In the genomic region with DNA sequence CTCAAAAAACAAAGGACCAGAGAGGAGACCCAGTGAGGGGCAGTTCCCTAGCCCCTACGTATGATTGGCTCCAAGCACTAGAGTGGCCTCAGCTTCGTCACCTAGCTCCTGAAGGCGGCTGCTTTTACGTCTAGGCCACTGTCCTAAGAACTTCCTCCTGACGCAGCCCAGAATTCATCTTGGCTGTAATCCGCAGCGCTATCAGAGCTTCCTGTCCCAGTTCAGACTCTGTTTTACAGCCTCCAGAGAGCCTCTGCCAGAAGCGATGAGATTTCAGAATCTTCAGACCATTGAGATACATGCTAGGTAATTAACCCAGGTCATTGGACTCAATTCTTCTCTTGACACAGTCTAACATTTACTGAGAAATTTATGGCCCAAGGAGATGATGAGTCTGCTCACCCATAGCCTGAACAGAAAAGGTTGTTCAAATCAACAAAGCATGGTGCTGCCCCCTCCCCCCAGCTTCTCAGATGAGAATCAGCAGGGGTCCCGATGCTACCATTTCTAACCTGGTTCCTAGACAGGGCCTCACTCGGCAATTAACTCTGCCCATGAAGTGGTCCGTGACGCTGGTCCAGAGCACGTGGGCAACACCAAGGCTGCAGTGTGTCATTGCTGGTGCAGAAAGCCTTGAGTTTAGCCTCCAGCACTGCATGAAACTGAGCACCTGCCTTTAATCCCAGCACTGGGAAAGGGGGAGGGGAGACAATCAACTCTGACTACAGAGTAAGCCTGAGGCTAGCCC, we compare ENCODE assay signal across 11 mouse cellular contexts. TPM values are rescaled to one million over a fixed set of nuclear protein-coding genes. Genes with fewer than 3 reads are reported as not detected.
DNase-seq lines count a peak whose midpoint lies in the region; ATAC-seq lines count a peak whose summit lies in the region.
"Had no signal": no experiment of that assay in that cellular context is flagged by ENCODE, and none has a peak within 500 bp of the region (broad histone marks: within the 10 kb centered on the region; RNA-seq: fewer than 3 reads in every experiment).

No protein-coding gene starts in this region.

- H3K27me3 ChIP-seq in hindbrain, embryonic 13.5 days, result 0 out of 2 replicates have a peak, but pooled peaks cover 5% of the 10 kb centered on the region
- H3K27me3 ChIP-seq: embryonic facial prominence, embryonic 12.5 days had no signal

- no peak overlapping the region for H3K9ac ChIP-seq in hindbrain, embryonic 13.5 days
- H3K9ac ChIP-seq: embryonic facial prominence, embryonic 12.5 days; liver, embryonic 14.5 days had no signal

- peak overlapping the region; percentile 62 for H3K27ac ChIP-seq in hindbrain, embryonic 13.5 days
- H3K27ac ChIP-seq: embryonic facial prominence, embryonic 12.5 days; left cerebral cortex, adult 2 months; liver, embryonic 14.5 days had no signal

- DNase-seq in embryo, embryonic 11 days, result peak; percentile 21
- no peak for DNase-seq in embryo, embryonic 9.5 days (ENCODE audit: extremely low spot score)
- peak; percentile 36 for DNase-seq in R1 (ENCODE audit: low read depth, low spot score)
- DNase-seq in mesoderm, embryonic 11.5 days (ENCODE audit: low read depth, low spot score), result peak; percentile 46
- DNase-seq in urinary bladder, postnatal 25 days (ENCODE audit: low spot score), result no peak
- DNase-seq in T-cell, adult 2 months (ENCODE audit: low spot score), result no peak
- no peak for DNase-seq in cerebellum, adult 9-10 months

- H3K4me1 ChIP-seq in hindbrain, embryonic 13.5 days (replicated peaks), result peaks cover 12% of the 10 kb centered on the region; the same call in 1 of the 2 replicates
- H3K4me1 ChIP-seq: embryonic facial prominence, embryonic 12.5 days had no signal

- 32% methylated on average over 13 of the region's 13 CpGs for WGBS in hindbrain, embryonic 13.5 days

- H3K36me3 ChIP-seq in hindbrain, embryonic 13.5 days, result peaks cover 35% of the 10 kb centered on the region

- H3K4me3 ChIP-seq in hindbrain, embryonic 13.5 days, result no peak overlapping the region
- H3K4me3 ChIP-seq: embryonic facial prominence, embryonic 12.5 days; left cerebral cortex, adult 2 months had no signal

- H3K9me3 ChIP-seq in hindbrain, embryonic 13.5 days, result no peaks in the 10 kb centered on the region
- H3K9me3 ChIP-seq: embryonic facial prominence, embryonic 12.5 days had no signal

- ATAC-seq in hindbrain, embryonic 13.5 days (ENCODE audit: low FRiP score), result no peak

- no peak overlapping the region for H3K4me2 ChIP-seq in hindbrain, embryonic 13.5 days
- H3K4me2 ChIP-seq: embryonic facial prominence, embryonic 12.5 days had no signal

RNA-seq across cellular contexts. Expression of a gene that starts 21.3 kb away (rescaled TPM):
- 81.1 and 88.3 TPM in 2 replicates for polyA plus RNA-seq in hindbrain, embryonic 13.5 days (2015; fragmentation: Nextera tagmentation; extraction: Ambion mirVana)

RNA-seq across cellular contexts. Expression of a gene that starts 21.3 kb away (rescaled TPM):
- polyA plus RNA-seq in hindbrain, embryonic 13.5 days (2015; fragmentation: Nextera tagmentation; extraction: Ambion mirVana), result 34.6 and 34.8 TPM in 2 replicates

Comparison
In these comparisons a context has a peak if more than half of its experiments do, and no peak if none do; other contexts are left out.
1. DNase-seq: peak in embryo, embryonic 11 days (single experiment), R1 (single experiment) and mesoderm, embryonic 11.5 days (single experiment); none in embryo, embryonic 9.5 days (single experiment), urinary bladder, postnatal 25 days (single experiment), T-cell, adult 2 months (single experiment) and cerebellum, adult 9-10 months (single experiment).